Mouse (Mus musculus) MEL (cell line): ENCODE measurements around the gene Stx6. TPM values are rescaled to one million over a fixed set of nuclear protein-coding genes. Genes with fewer than 3 reads are reported as not detected.

Source experiments
- DNase-seq: peaks from one replicate; pipeline ENCODE4 v3.0.0; 2011; ENCODE audit warnings: low read depth, low spot score
- H3K27ac ChIP-seq: 2 replicates; pipeline ENCODE4 v1.5.1; 2012; ENCODE audit warnings: low read depth, mild to moderate bottlenecking, control low read depth, low read length, moderate library complexity; ENCODE audit not compliant: control insufficient read depth
- H3K27me3 ChIP-seq, 2 experiments: fragments of 150-350 bp in 1 of 2; sonication (generic) in 1 of 2; 2 replicates each; pipeline ENCODE4 v1.6.1; 2012; ENCODE audit warnings: low read length in 2 of 2, mild to moderate bottlenecking in 2 of 2, improper control_type of control experiment in 1 of 2, moderate library complexity in 1 of 2; ENCODE audit not compliant: insufficient read depth in 2 of 2, control insufficient read depth in 1 of 2
- H3K36me3 ChIP-seq, 2 experiments: 2 replicates each; pipeline ENCODE4 v1.6.1; 2012 to 2014; ENCODE audit warnings: low read length in 2 of 2, improper control_type of control experiment in 1 of 2, inconsistent platforms in 1 of 2, mild to moderate bottlenecking in 1 of 2; ENCODE audit not compliant: insufficient read depth in 2 of 2, control insufficient read depth in 1 of 2
- H3K4me1 ChIP-seq, 2 experiments: fragments of 150-350 bp in 1 of 2; sonication (generic) in 1 of 2; 2 replicates each; pipeline ENCODE4 v1.6.1; 2012; ENCODE audit warnings: low read length in 2 of 2, improper control_type of control experiment in 1 of 2, mild to moderate bottlenecking in 1 of 2; ENCODE audit not compliant: insufficient read depth in 2 of 2, control insufficient read depth in 1 of 2
- H3K4me3 ChIP-seq, 2 experiments: fragments of 150-350 bp in 1 of 2; sonication (generic) in 1 of 2; 2 replicates each; pipeline ENCODE4 v1.5.1; 2012; ENCODE audit warnings: low read depth in 2 of 2, low read length in 2 of 2, mild to moderate bottlenecking in 2 of 2, moderate library complexity in 2 of 2, control low read depth in 1 of 2, improper control_type of control experiment in 1 of 2; ENCODE audit not compliant: control insufficient read depth in 1 of 2, insufficient read depth in 1 of 2
- H3K79me2 ChIP-seq: 2 replicates; pipeline ENCODE4 v1.6.1; 2012; ENCODE audit warnings: mild to moderate bottlenecking, low read length, moderate library complexity; ENCODE audit not compliant: control insufficient read depth, poor library complexity, insufficient read depth
- H3K9ac ChIP-seq: 2 replicates; pipeline ENCODE4 v1.6.1; 2012; ENCODE audit warnings: low read depth, mild to moderate bottlenecking, control low read depth, low read length, moderate library complexity; ENCODE audit not compliant: control insufficient read depth, poor library complexity, severe bottlenecking
- H3K9me3 ChIP-seq: fragments of 150-350 bp; sonication (generic); replicated peaks from 2 replicates; pipeline ENCODE4 v1.6.1; 2012; ENCODE audit warnings: mild to moderate bottlenecking, low read length, improper control_type of control experiment, moderate library complexity; ENCODE audit not compliant: insufficient read depth
- BHLHE40 ChIP-seq: IDR thresholded peaks from 2 replicates; pipeline ENCODE4 v1.6.1; 2012; ENCODE audit warnings: low read depth, mild to moderate bottlenecking, inconsistent platforms, low read length, improper control_type of control experiment, borderline replicate concordance
- CHD1 ChIP-seq: IDR thresholded peaks from 2 replicates; pipeline ENCODE4 v1.6.1; 2012; ENCODE audit warnings: low read depth, mild to moderate bottlenecking, inconsistent platforms, low read length, improper control_type of control experiment
- ELF1 ChIP-seq: IDR thresholded peaks from 2 replicates; pipeline ENCODE4 v1.6.1; 2014; ENCODE audit warnings: low read depth, mild to moderate bottlenecking, inconsistent platforms, low read length, improper control_type of control experiment, moderate library complexity
- EP300 ChIP-seq, 2 experiments: IDR thresholded peaks; 2 replicates each; pipeline ENCODE4 v1.6.1; 2011; ENCODE audit warnings: improper control_type of control experiment in 2 of 2, low read length in 2 of 2, low read depth in 1 of 2, mild to moderate bottlenecking in 1 of 2
- ETS1 ChIP-seq: IDR thresholded peaks from 2 replicates; pipeline ENCODE4 v1.6.1; 2012; ENCODE audit warnings: low read depth, mild to moderate bottlenecking, inconsistent platforms, low read length, improper control_type of control experiment, moderate library complexity
- HCFC1 ChIP-seq: IDR thresholded peaks from 2 replicates; pipeline ENCODE4 v1.6.1; 2012; ENCODE audit warnings: low read depth, mild to moderate bottlenecking, inconsistent platforms, low read length, improper control_type of control experiment, moderate library complexity
- JUND ChIP-seq: IDR thresholded peaks from 2 replicates; pipeline ENCODE4 v1.6.1; 2011; ENCODE audit warnings: low read depth, mild to moderate bottlenecking, improper control_type of control experiment, low read length
- MAX ChIP-seq: IDR thresholded peaks from 2 replicates; pipeline ENCODE4 v1.6.1; 2011; ENCODE audit warnings: low read length, improper control_type of control experiment
- MAZ ChIP-seq: IDR thresholded peaks from 2 replicates; pipeline ENCODE4 v1.6.1; 2012; ENCODE audit warnings: low read depth, mild to moderate bottlenecking, inconsistent platforms, low read length, improper control_type of control experiment
- MEF2A ChIP-seq: IDR thresholded peaks from 2 replicates; pipeline ENCODE4 v1.6.1; 2014; ENCODE audit warnings: low read depth, mild to moderate bottlenecking, inconsistent platforms, low read length, improper control_type of control experiment; ENCODE audit not compliant: poor library complexity, insufficient replicate concordance, severe bottlenecking; ENCODE audit errors: extremely low read depth
- MXI1 ChIP-seq: IDR thresholded peaks from 2 replicates; pipeline ENCODE4 v1.6.1; 2011; ENCODE audit warnings: mild to moderate bottlenecking, low read depth, low read length, improper control_type of control experiment
- MYB ChIP-seq: IDR thresholded peaks from 2 replicates; pipeline ENCODE4 v1.6.1; 2011; ENCODE audit warnings: mild to moderate bottlenecking, low read depth, low read length, improper control_type of control experiment
- MYC ChIP-seq: IDR thresholded peaks from 2 replicates; pipeline ENCODE4 v1.6.1; 2011; ENCODE audit warnings: low read depth, mild to moderate bottlenecking, low read length, improper control_type of control experiment, moderate library complexity
- NRF1 ChIP-seq: IDR thresholded peaks from 2 replicates; pipeline ENCODE4 v1.6.1; 2014; ENCODE audit warnings: low read depth, mild to moderate bottlenecking, inconsistent platforms, low read length, improper control_type of control experiment, moderate library complexity; ENCODE audit not compliant: poor library complexity, insufficient read depth, severe bottlenecking
- POLR2A ChIP-seq, 2 experiments: IDR thresholded peaks; 2 replicates each; pipeline ENCODE4 v1.6.1; 2011 to 2012; ENCODE audit warnings: low read length in 2 of 2, mild to moderate bottlenecking in 2 of 2, control low read depth in 1 of 2, improper control_type of control experiment in 1 of 2, low read depth in 1 of 2, moderate library complexity in 1 of 2; ENCODE audit not compliant: control insufficient read depth in 1 of 2, insufficient read depth in 1 of 2, poor library complexity in 1 of 2
- RCOR1 ChIP-seq: IDR thresholded peaks from 2 replicates; pipeline ENCODE4 v1.6.1; 2012; ENCODE audit warnings: low read depth, mild to moderate bottlenecking, inconsistent platforms, low read length, improper control_type of control experiment
- SMC3 ChIP-seq: IDR thresholded peaks from 2 replicates; pipeline ENCODE4 v1.6.1; 2011; ENCODE audit warnings: low read depth, low read length, improper control_type of control experiment
- TCF12 ChIP-seq: IDR thresholded peaks from 2 replicates; pipeline ENCODE4 v1.6.1; 2014; ENCODE audit warnings: low read depth, mild to moderate bottlenecking, inconsistent platforms, low read length, improper control_type of control experiment, moderate library complexity
- UBTF ChIP-seq: IDR thresholded peaks from 2 replicates; pipeline ENCODE4 v1.6.1; 2012; ENCODE audit warnings: low read depth, mild to moderate bottlenecking, inconsistent platforms, low read length, improper control_type of control experiment, moderate library complexity, borderline replicate concordance; ENCODE audit not compliant: insufficient read depth
- ZKSCAN1 ChIP-seq: IDR thresholded peaks from 2 replicates; pipeline ENCODE4 v1.6.1; 2012; ENCODE audit warnings: low read depth, mild to moderate bottlenecking, inconsistent platforms, low read length, improper control_type of control experiment, moderate library complexity
- ZNF384 ChIP-seq: IDR thresholded peaks from 2 replicates; pipeline ENCODE4 v1.6.1; 2012; ENCODE audit warnings: low read depth, mild to moderate bottlenecking, inconsistent platforms, low read length, improper control_type of control experiment
- polyA plus RNA-seq, 2 experiments: library from polyadenylated mRNA; stranded (reverse) in 1 of 2; unstranded in 1 of 2; fragments of >175 nt in 1 of 2; fragments of >200 nt in 1 of 2; gene quantifications; 2 replicates each; pipeline versions ENCODE4 v1.2.1 to v1.2.4; 2012; ENCODE audit warnings: low replicate concordance in 2 of 2, low read depth in 1 of 2; ENCODE audit not compliant: insufficient read length in 2 of 2, insufficient read depth in 1 of 2, missing spikeins in 1 of 2
- total RNA-seq: library from RNA; depleted of rRNA; stranded (reverse); fragments of 300-350 nt; gene quantifications from 2 replicates; pipeline ENCODE4 v1.2.3, GENCODE M21; 2012

Gene Stx6
- total and polyA plus RNA-seq, 3 experiments = 18.1 to 38.4 TPM; not detected in 1

GRCm38 (mm10) chr1:155232786-155233185 is 74.3 kb downstream of the Stx6 start:
- Histone ChIP-seq H3K9ac (no peak overlapping the region), H3K4me1 (peaks cover 2 to 15% of the 10 kb centered on the region in 2 experiments; a peak in 3 of 4 replicates), H3K79me2 (no peaks in the 10 kb centered on the region), H3K27ac (no peak overlapping the region), H3K36me3 (no peaks in the 10 kb centered on the region; a peak in 1 of 4 replicates)
- TF ChIP-seq SMC3 (no peak), MXI1 (no peak), ETS1 (no peak), HCFC1 (no peak), MYB (no peak)
- TF ChIP-seq, all 39 proteins: peak for 0
- no peak for DNase-seq
- Histone ChIP-seq H3K27me3 (no peaks in the 10 kb centered on the region; a peak in 1 of 4 replicates), H3K9me3 (no peaks in the 10 kb centered on the region), H3K4me3 (no peak overlapping the region)

DNA sequence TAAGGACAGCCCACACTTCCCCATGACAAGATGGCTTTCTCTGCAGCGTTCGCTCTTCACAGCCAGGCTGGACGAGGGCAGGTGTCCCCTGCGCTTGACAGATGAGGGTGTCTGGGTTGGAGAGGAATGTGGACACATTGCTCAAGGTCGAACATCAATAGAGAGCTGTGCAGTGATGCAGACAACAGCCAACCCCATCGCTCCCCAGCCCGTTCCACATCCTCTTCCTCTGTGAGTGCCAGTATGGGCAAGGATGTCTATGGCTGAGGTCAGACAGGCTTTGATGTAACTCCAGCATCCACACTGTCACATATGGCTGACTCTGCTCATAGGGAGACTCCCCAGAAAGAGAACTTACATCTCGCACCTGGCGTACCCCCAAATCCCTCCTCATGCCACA is 74.9 kb downstream of the Stx6 start:
- Histone ChIP-seq H3K9me3 (no peaks in the 10 kb centered on the region), H3K9ac (no peak overlapping the region), H3K27me3 (no peaks in the 10 kb centered on the region; a peak in 1 of 4 replicates), H3K36me3 (no peaks in the 10 kb centered on the region; a peak in 1 of 4 replicates), H3K4me1 (peaks cover 2 to 15% of the 10 kb centered on the region in 2 experiments; a peak in 3 of 4 replicates), H3K4me3 (no peak overlapping the region), H3K27ac (no peak overlapping the region), H3K79me2 (no peaks in the 10 kb centered on the region)
- no peak for TF ChIP-seq NRF1
- TF ChIP-seq MYB = no peak
- DNase-seq = no peak

- H3K36me3 ChIP-seq = no peaks in the 10 kb centered on the region; a peak in 1 of 4 replicates
- H3K79me2 ChIP-seq = no peaks in the 10 kb centered on the region
- no peak for TF ChIP-seq MAX
- TF ChIP-seq ELF1 = no peak
- no peak for TF ChIP-seq ETS1
- TF ChIP-seq MYC = no peak
- no peak for TF ChIP-seq ZKSCAN1
- TF ChIP-seq JUND = no peak
- TF ChIP-seq TCF12 = no peak
- TF ChIP-seq EP300 (IDR thresholded peaks at IDR 0.05; ENCODE audit: low read depth in 1 of 2, low read length in 2 of 2) = no peak
- no peak for TF ChIP-seq MEF2A
- no peak for TF ChIP-seq HCFC1
- TF ChIP-seq RCOR1 = no peak
- TF ChIP-seq UBTF = no peak
- TF ChIP-seq ZNF384 = no peak
- no peak for TF ChIP-seq SMC3
- no peak for TF ChIP-seq MYB
- no peak for TF ChIP-seq CHD1
- TF ChIP-seq MAZ = no peak
- no peak for TF ChIP-seq POLR2A (IDR thresholded peaks at IDR 0.05; ENCODE audit: control insufficient read depth in 1 of 2, insufficient read depth in 1 of 2, low read depth in 1 of 2, low read length in 2 of 2, poor library complexity in 1 of 2)
- no peak for TF ChIP-seq BHLHE40
- no peak overlapping the region for H3K9ac ChIP-seq
- DNase-seq = no peak
- H3K4me1 ChIP-seq = peaks cover 2 to 15% of the 10 kb centered on the region in 2 experiments; a peak in 3 of 4 replicates
- H3K27ac ChIP-seq = no peak overlapping the region
- no peak overlapping the region for H3K4me3 ChIP-seq
- H3K27me3 ChIP-seq = no peaks in the 10 kb centered on the region; a peak in 1 of 4 replicates
- H3K9me3 ChIP-seq = no peaks in the 10 kb centered on the region
Observed at GRCm38 (mm10) chr1:155233931-155234607, 75.6 kb downstream of the Stx6 start.
